Mouse (Mus musculus) stomach, postnatal 0 days (tissue): ENCODE measurements around the gene Gm14569. TPM values are rescaled to one million over a fixed set of nuclear protein-coding genes. Genes with fewer than 3 reads are reported as not detected.

Experiments used
- ATAC-seq: fragments of 200-750 bp; cut with Nextera tagmentation; 2 replicates; pipeline ENCODE4 v1.8.0; 2017; ENCODE audit not compliant: low FRiP score, low TSS enrichment
- DNase-seq: peaks from one replicate; pipeline ENCODE4 v3.0.0-alpha.2; 2016; ENCODE audit warnings: low spot score
- H3K27ac ChIP-seq: fragments of 300-500 bp; sonication (generic); replicated peaks from 2 replicates; pipeline ENCODE4 v1.5.1; 2014; ENCODE audit warnings: mild to moderate bottlenecking, control low read depth
- H3K27me3 ChIP-seq: fragments of 300-500 bp; sonication (generic); 2 replicates; pipeline ENCODE4 v1.6.1; 2014; ENCODE audit warnings: low read length; ENCODE audit not compliant: control insufficient read depth, insufficient read depth
- H3K36me3 ChIP-seq: fragments of 300-500 bp; sonication (generic); 2 replicates; pipeline ENCODE4 v1.6.1; 2014; ENCODE audit warnings: low read length, mixed read lengths; ENCODE audit not compliant: control insufficient read depth, insufficient read depth
- H3K4me1 ChIP-seq: fragments of 300-500 bp; sonication (generic); replicated peaks from 2 replicates; pipeline ENCODE4 v1.6.1; 2014; ENCODE audit warnings: antibody characterized with exemption; ENCODE audit not compliant: control insufficient read depth, insufficient read depth
- H3K4me2 ChIP-seq: fragments of 300-500 bp; sonication (generic); replicated peaks from 2 replicates; pipeline ENCODE4 v1.6.1; 2014; ENCODE audit warnings: low read depth, mild to moderate bottlenecking, control low read depth, moderate library complexity
- H3K4me3 ChIP-seq: fragments of 300-500 bp; sonication (generic); 2 replicates; pipeline ENCODE4 v1.5.1; 2014; ENCODE audit warnings: low read depth, low read length, control low read depth
- H3K9ac ChIP-seq: fragments of 300-500 bp; sonication (generic); 2 replicates; pipeline ENCODE4 v1.6.1; 2014; ENCODE audit warnings: mild to moderate bottlenecking, low read length, control low read depth, mixed read lengths
- H3K9me3 ChIP-seq: fragments of 300-500 bp; sonication (generic); 2 replicates; pipeline ENCODE4 v1.6.1; 2016; ENCODE audit warnings: low read length; ENCODE audit not compliant: control insufficient read depth
- CTCF ChIP-seq: IDR thresholded peaks from 2 replicates; pipeline ENCODE4 v1.5.1; 2016; ENCODE audit warnings: antibody characterized with exemption, low read depth, mild to moderate bottlenecking, moderate library complexity
- EP300 ChIP-seq: optimal IDR thresholded peaks from 2 replicates; pipeline ENCODE3; 2016; ENCODE audit warnings: antibody characterized with exemption
- WGBS: fragments of 180-500 bp; shearing (Covaris S2); extraction: QIAGEN DNeasy Blood & Tissue Kit; methylation state at CpG from one replicate; pipeline ENCODE4 v1.1.7; 2014; 5-methylcytosine and 5-hydroxymethylcytosine counted together
- polyA plus RNA-seq: library from polyadenylated mRNA; unstranded; fragments of >200 nt; fragmentation: Nextera tagmentation; extraction: Ambion mirVana; gene quantifications from 2 replicates; pipeline ENCODE4 v1.2.1, GENCODE M21; 2015

Gene Gm14569
- polyA plus RNA-seq, 1 experiment from 2014 or later: not detected

DNA sequence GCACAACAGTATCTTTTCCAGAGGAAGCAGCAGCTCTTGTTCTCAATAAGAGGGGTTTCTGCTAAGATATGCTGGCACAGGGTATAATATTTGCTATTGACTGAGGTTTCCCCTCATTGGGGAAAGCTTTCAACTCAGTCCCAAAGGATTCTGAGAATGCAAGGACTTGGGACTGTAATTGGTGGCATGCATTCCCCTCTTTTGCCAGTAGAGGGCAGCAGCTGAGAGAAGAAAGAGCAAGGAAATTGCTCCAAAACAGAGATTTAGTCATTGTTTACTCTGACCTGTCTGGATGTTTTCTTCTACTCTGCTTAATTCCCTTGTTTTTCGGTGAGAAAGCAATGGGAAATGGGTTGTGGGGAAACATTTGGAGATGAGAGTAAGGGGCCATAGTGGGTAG is 35.6 kb downstream of the Gm14569 start:
- TF ChIP-seq EP300 (no peak), CTCF (peak; percentile 72)
- no peaks in the 10 kb centered on the region for H3K27me3 ChIP-seq
- no peaks in the 10 kb centered on the region for H3K4me1 ChIP-seq
- no peak for ATAC-seq
- no peak overlapping the region for H3K4me2 ChIP-seq
- peak; percentile 20 for DNase-seq
- H3K36me3 ChIP-seq: no peaks in the 10 kb centered on the region
- no peaks in the 10 kb centered on the region for H3K9me3 ChIP-seq
- no peak overlapping the region for H3K4me3 ChIP-seq
- H3K9ac ChIP-seq: no peak overlapping the region
- no peak overlapping the region for H3K27ac ChIP-seq
- 17% methylated on average over 1 of the region's 1 CpGs for WGBS

DNA sequence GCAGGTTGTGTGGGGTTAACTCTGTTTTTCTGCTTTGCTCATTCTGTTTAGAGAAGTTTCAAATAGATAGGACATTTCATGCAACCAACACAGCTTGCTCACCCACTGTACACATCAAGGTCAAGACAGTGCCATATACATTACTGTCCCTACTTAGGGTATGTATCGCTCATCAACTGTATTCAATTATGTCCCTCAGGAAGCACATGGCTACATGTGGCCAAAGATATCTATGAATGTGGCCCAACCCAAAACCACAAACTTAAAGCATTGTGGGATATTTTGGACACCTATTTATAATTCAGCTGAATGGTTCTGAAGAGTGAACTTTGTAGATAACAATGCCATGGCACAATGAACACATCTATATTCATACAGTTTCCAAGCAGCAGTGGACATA is 53.7 kb downstream of the Gm14569 start:
- no peak for DNase-seq
- H3K27me3 ChIP-seq: no peaks in the 10 kb centered on the region
- H3K36me3 ChIP-seq: no peaks in the 10 kb centered on the region
- H3K4me1 ChIP-seq: no peaks in the 10 kb centered on the region
- no peak overlapping the region for H3K4me2 ChIP-seq
- no peak for ATAC-seq
- no peak overlapping the region for H3K9ac ChIP-seq
- TF ChIP-seq EP300 (no peak), CTCF (no peak)
- H3K27ac ChIP-seq: no peak overlapping the region
- WGBS: 100% methylated on average over 1 of the region's 1 CpGs
- H3K9me3 ChIP-seq: no peaks in the 10 kb centered on the region
- no peak overlapping the region for H3K4me3 ChIP-seq

GRCm38 (mm10) chrX:36434993-36435392 is 56.6 kb downstream of the Gm14569 start:
- DNase-seq (no peak), ATAC-seq (no peak)
- Histone ChIP-seq H3K9ac (no peak overlapping the region), H3K4me2 (no peak overlapping the region), H3K9me3 (no peaks in the 10 kb centered on the region), H3K27ac (no peak overlapping the region), H3K4me3 (no peak overlapping the region), H3K4me1 (no peaks in the 10 kb centered on the region), H3K27me3 (no peaks in the 10 kb centered on the region), H3K36me3 (no peaks in the 10 kb centered on the region)
- TF ChIP-seq CTCF (peak; percentile 53), EP300 (no peak)
- WGBS: 44% methylated on average over 6 of the region's 6 CpGs

DNA sequence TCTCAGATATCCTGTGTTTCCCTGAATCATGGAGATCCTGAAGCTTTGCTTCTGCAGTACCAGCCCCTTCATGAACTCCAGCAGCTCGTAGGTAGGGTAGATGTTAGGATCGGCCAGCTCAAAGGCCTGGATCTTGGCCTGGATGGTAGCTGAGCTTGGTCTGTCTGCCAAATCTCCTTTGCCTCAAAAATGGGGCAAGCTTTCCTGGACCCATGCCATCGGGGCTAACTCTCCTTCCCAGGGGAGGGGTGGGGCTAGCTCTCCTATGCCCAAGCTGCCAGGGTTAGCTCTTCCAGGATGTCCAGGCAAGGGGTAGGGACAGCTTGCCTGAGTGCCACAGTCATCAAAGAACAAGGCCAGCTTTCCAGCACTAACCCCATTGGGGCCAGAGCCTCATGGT is 72.5 kb downstream of the Gm14569 start:
- no peaks in the 10 kb centered on the region for H3K36me3 ChIP-seq
- H3K9me3 ChIP-seq: no peaks in the 10 kb centered on the region
- 79% methylated on average over 3 of the region's 3 CpGs for WGBS
- H3K4me3 ChIP-seq: no peak overlapping the region
- no peak overlapping the region for H3K4me2 ChIP-seq
- H3K27me3 ChIP-seq: no peaks in the 10 kb centered on the region
- TF ChIP-seq CTCF (no peak), EP300 (no peak)
- DNase-seq (no peak), ATAC-seq (no peak)
- H3K9ac ChIP-seq: no peak overlapping the region
- H3K27ac ChIP-seq: no peak overlapping the region
- H3K4me1 ChIP-seq: no peaks in the 10 kb centered on the region

- DNase-seq (no peak), ATAC-seq (no peak)
- TF ChIP-seq EP300: no peak
- TF ChIP-seq CTCF: peak; percentile 55
- H3K4me3 ChIP-seq: no peak overlapping the region
- H3K4me2 ChIP-seq: no peak overlapping the region
- no peaks in the 10 kb centered on the region for H3K4me1 ChIP-seq
- no peaks in the 10 kb centered on the region for H3K27me3 ChIP-seq
- no peak overlapping the region for H3K9ac ChIP-seq
- 53% methylated on average over 6 of the region's 6 CpGs for WGBS
- H3K9me3 ChIP-seq: no peaks in the 10 kb centered on the region
- H3K27ac ChIP-seq: no peak overlapping the region
- H3K36me3 ChIP-seq: no peaks in the 10 kb centered on the region
These were observed 89.3 kb downstream of the Gm14569 start for GRCm38 (mm10) chrX:36402316-36402715.

- TF ChIP-seq CTCF (no peak), EP300 (no peak)
- Histone ChIP-seq H3K27ac (no peak within 1 kb of the TSS), H3K9ac (no peak within 1 kb of the TSS), H3K36me3 (no peaks in the 10 kb centered on the region), H3K4me3 (no peak within 1 kb of the TSS), H3K4me2 (no peak within 1 kb of the TSS), H3K9me3 (no peaks in the 10 kb centered on the region), H3K27me3 (no peaks in the 10 kb centered on the region), H3K4me1 (no peaks in the 10 kb centered on the region)
- WGBS: 90% methylated on average over 13 of the region's 13 CpGs
- ATAC-seq (no peak), DNase-seq (no peak)
These were observed 90.7 kb downstream of the Gm14569 start, which contains the start of gene Gm6268 for GRCm38 (mm10) chrX:36400980-36401379. Gene Gm6268, plus strand, starts transcription at chrX:36401280.
